Mouse (Mus musculus): Measurements from ENCODE around the gene Gpr132. TPM values are rescaled to one million over a fixed set of nuclear protein-coding genes. Genes with fewer than 3 reads are reported as not detected.

Gpr132 gene
- polyA plus RNA-seq, 1 experiment from 2014 or later, result 0.23 TPM

GRCm38 (mm10) chr12:112900641-112901040, 32.6 kb upstream of the Gpr132 start:
- ATAC-seq (ENCODE audit: low read depth) (no peak), DNase-seq (no peak)
- H3K9me3 ChIP-seq (replicated peaks), result no peaks in the 10 kb centered on the region
- peaks cover 7% of the 10 kb centered on the region; the same call in 1 of the 2 replicates for H3K27me3 ChIP-seq
- no peaks in the 10 kb centered on the region for H3K36me3 ChIP-seq
- 68% methylated on average over 9 of the region's 9 CpGs for WGBS (ENCODE audit: insufficient replicate concordance)
- peaks cover under 1% of the 10 kb centered on the region; the same call in 1 of the 2 replicates for H3K4me1 ChIP-seq (replicated peaks)
- H3K4me3 ChIP-seq (replicated peaks), result no peak overlapping the region
- H3K9ac ChIP-seq, result no peak overlapping the region
- no peak overlapping the region for H3K27ac ChIP-seq
- H3K4me2 ChIP-seq, result no peak overlapping the region

- H3K4me2 ChIP-seq, result no peak overlapping the region
- WGBS (ENCODE audit: insufficient replicate concordance), result 47% methylated on average over 4 of the region's 4 CpGs
- H3K9ac ChIP-seq, result no peak overlapping the region
- H3K27me3 ChIP-seq, result peaks cover 22% of the 10 kb centered on the region
- H3K4me1 ChIP-seq (replicated peaks), result peaks cover 15% of the 10 kb centered on the region; the same call in 1 of the 2 replicates
- no peak overlapping the region for H3K4me3 ChIP-seq (replicated peaks)
- no peak overlapping the region for H3K27ac ChIP-seq
- H3K9me3 ChIP-seq (replicated peaks), result no peaks in the 10 kb centered on the region
- no peaks in the 10 kb centered on the region for H3K36me3 ChIP-seq
- no peak for ATAC-seq (ENCODE audit: low read depth)
- no peak for DNase-seq
Measured at GRCm38 (mm10) chr12:112898960-112899359, 30.9 kb upstream of the Gpr132 start.

- WGBS (ENCODE audit: insufficient replicate concordance), result 64% methylated on average over 12 of the region's 12 CpGs
- H3K9ac ChIP-seq, result no peak overlapping the region
- peaks cover 15% of the 10 kb centered on the region; the same call in 1 of the 2 replicates for H3K4me1 ChIP-seq (replicated peaks)
- no peak overlapping the region for H3K4me3 ChIP-seq (replicated peaks)
- peaks cover 24% of the 10 kb centered on the region for H3K27me3 ChIP-seq
- no peak overlapping the region for H3K27ac ChIP-seq
- no peak for DNase-seq
- no peak for ATAC-seq (ENCODE audit: low read depth)
- H3K9me3 ChIP-seq (replicated peaks), result no peaks in the 10 kb centered on the region
- H3K4me2 ChIP-seq, result no peak overlapping the region
- H3K36me3 ChIP-seq, result no peaks in the 10 kb centered on the region
Measured at GRCm38 (mm10) chr12:112898351-112898750, 30.3 kb upstream of the Gpr132 start.

GRCm38 (mm10) chr12:112897522-112898212, 29.6 kb upstream of the Gpr132 start:
- WGBS (ENCODE audit: insufficient replicate concordance), result 13% methylated on average over 16 of the region's 16 CpGs
- Histone ChIP-seq H3K36me3 (no peaks in the 10 kb centered on the region), H3K4me1 (replicated peaks) (peaks cover 15% of the 10 kb centered on the region; the same call in 1 of the 2 replicates), H3K4me3 (replicated peaks) (no peak overlapping the region), H3K27me3 (peaks cover 24% of the 10 kb centered on the region), H3K9ac (no peak overlapping the region), H3K9me3 (replicated peaks) (no peaks in the 10 kb centered on the region), H3K27ac (no peak overlapping the region), H3K4me2 (no peak overlapping the region)
- DNase-seq (no peak), ATAC-seq (ENCODE audit: low read depth) (0 out of 2 replicates have a peak, but pooled peaks have one; percentile 41)

- Histone ChIP-seq H3K36me3 (no peaks in the 10 kb centered on the region), H3K9ac (no peak overlapping the region), H3K27me3 (peaks cover 24% of the 10 kb centered on the region), H3K4me2 (no peak overlapping the region), H3K4me1 (replicated peaks) (peaks cover 15% of the 10 kb centered on the region; the same call in 1 of the 2 replicates), H3K9me3 (replicated peaks) (no peaks in the 10 kb centered on the region), H3K4me3 (replicated peaks) (no peak overlapping the region), H3K27ac (0 out of 2 replicates have a peak overlapping the region, but pooled peaks have one; percentile 2)
- 20% methylated on average over 4 of the region's 4 CpGs for WGBS (ENCODE audit: insufficient replicate concordance)
- no peak for ATAC-seq (ENCODE audit: low read depth)
- no peak for DNase-seq
Measured at GRCm38 (mm10) chr12:112894969-112895368, 26.9 kb upstream of the Gpr132 start.

GRCm38 (mm10) chr12:112894303-112894884, 26.4 kb upstream of the Gpr132 start:
- ATAC-seq (ENCODE audit: low read depth) (no peak), DNase-seq (no peak)
- Histone ChIP-seq H3K4me2 (no peak overlapping the region), H3K36me3 (no peaks in the 10 kb centered on the region), H3K27me3 (peaks cover 24% of the 10 kb centered on the region), H3K27ac (no peak overlapping the region), H3K9ac (no peak overlapping the region), H3K4me3 (replicated peaks) (no peak overlapping the region), H3K9me3 (replicated peaks) (no peaks in the 10 kb centered on the region), H3K4me1 (replicated peaks) (peaks cover 15% of the 10 kb centered on the region; the same call in 1 of the 2 replicates)
- 24% methylated on average over 11 of the region's 11 CpGs for WGBS (ENCODE audit: insufficient replicate concordance)

GRCm38 (mm10) chr12:112885465-112885864, 17.4 kb upstream of the Gpr132 start:
- no peaks in the 10 kb centered on the region for H3K4me1 ChIP-seq (replicated peaks)
- WGBS (ENCODE audit: insufficient replicate concordance), result 44% methylated on average over 7 of the region's 7 CpGs
- H3K9me3 ChIP-seq (replicated peaks), result no peaks in the 10 kb centered on the region
- ATAC-seq (ENCODE audit: low read depth) (no peak), DNase-seq (no peak)
- no peak overlapping the region for H3K9ac ChIP-seq
- H3K4me2 ChIP-seq, result no peak overlapping the region
- H3K4me3 ChIP-seq (replicated peaks), result no peak overlapping the region
- peaks cover 3% of the 10 kb centered on the region; the same call in 1 of the 2 replicates for H3K27me3 ChIP-seq
- no peaks in the 10 kb centered on the region for H3K36me3 ChIP-seq
- no peak overlapping the region for H3K27ac ChIP-seq

GRCm38 (mm10) chr12:112881301-112881815, 13.3 kb upstream of the Gpr132 start:
- H3K36me3 ChIP-seq, result no peaks in the 10 kb centered on the region
- DNase-seq, result no peak
- H3K27ac ChIP-seq, result no peak overlapping the region
- peaks cover 17% of the 10 kb centered on the region for H3K4me1 ChIP-seq (replicated peaks)
- H3K4me3 ChIP-seq (replicated peaks), result no peak overlapping the region
- H3K9me3 ChIP-seq (replicated peaks), result no peaks in the 10 kb centered on the region
- no peak overlapping the region for H3K4me2 ChIP-seq
- WGBS (ENCODE audit: insufficient replicate concordance), result 48% methylated on average over 6 of the region's 6 CpGs
- H3K27me3 ChIP-seq, result peaks cover 44% of the 10 kb centered on the region
- no peak for ATAC-seq (ENCODE audit: low read depth)
- no peak overlapping the region for H3K9ac ChIP-seq

- no peak overlapping the region for H3K4me2 ChIP-seq
- ATAC-seq (ENCODE audit: low read depth) (no peak), DNase-seq (no peak)
- H3K4me3 ChIP-seq (replicated peaks), result no peak overlapping the region
- no peaks in the 10 kb centered on the region for H3K36me3 ChIP-seq
- H3K9me3 ChIP-seq (replicated peaks), result no peaks in the 10 kb centered on the region
- peaks cover 24% of the 10 kb centered on the region for H3K4me1 ChIP-seq (replicated peaks)
- 53% methylated on average over 4 of the region's 4 CpGs for WGBS (ENCODE audit: insufficient replicate concordance)
- H3K9ac ChIP-seq, result no peak overlapping the region
- H3K27me3 ChIP-seq, result peaks cover 51% of the 10 kb centered on the region
- H3K27ac ChIP-seq, result no peak overlapping the region
Measured at GRCm38 (mm10) chr12:112880661-112881060, 12.6 kb upstream of the Gpr132 start.

- Histone ChIP-seq H3K9ac (no peak overlapping the region), H3K9me3 (replicated peaks) (no peaks in the 10 kb centered on the region), H3K4me2 (no peak overlapping the region), H3K36me3 (no peaks in the 10 kb centered on the region), H3K27me3 (peaks cover 60% of the 10 kb centered on the region), H3K4me1 (replicated peaks) (peaks cover 24% of the 10 kb centered on the region), H3K27ac (no peak overlapping the region), H3K4me3 (replicated peaks) (no peak overlapping the region)
- no peak for DNase-seq
- no peak for ATAC-seq (ENCODE audit: low read depth)
- WGBS (ENCODE audit: insufficient replicate concordance), result 45% methylated on average over 5 of the region's 5 CpGs
Measured at GRCm38 (mm10) chr12:112879731-112880130, 11.7 kb upstream of the Gpr132 start.

- DNase-seq (no peak), ATAC-seq (ENCODE audit: low read depth) (no peak)
- no peaks in the 10 kb centered on the region for H3K9me3 ChIP-seq (replicated peaks)
- H3K4me1 ChIP-seq (replicated peaks), result peaks cover 24% of the 10 kb centered on the region
- WGBS (ENCODE audit: insufficient replicate concordance), result 1% methylated on average over 37 of the region's 37 CpGs
- H3K27me3 ChIP-seq, result peaks cover 78% of the 10 kb centered on the region
- peak overlapping the region; percentile 50 for H3K4me2 ChIP-seq
- H3K4me3 ChIP-seq (replicated peaks), result peak overlapping the region; percentile 35
- H3K9ac ChIP-seq, result no peak overlapping the region
- H3K36me3 ChIP-seq, result no peaks in the 10 kb centered on the region
- H3K27ac ChIP-seq, result no peak overlapping the region
Measured at GRCm38 (mm10) chr12:112877607-112878020, 9.6 kb upstream of the Gpr132 start.
